Mouse (Mus musculus) cerebellum, postnatal 25 days (tissue): ENCODE results near the gene Epyc.

Source experiments
- DNase-seq, 2 experiments: peaks; one replicate each; pipeline ENCODE4 v3.0.0; 2021; ENCODE audit warnings: mixed read lengths in 2 of 2

The Epyc gene

GRCm38 (mm10) chr10:97643768-97644167 lies at the start of gene Epyc:
TSS of gene Epyc (plus strand) at chr10:97644068.
- no peak for DNase-seq

GRCm38 (mm10) chr10:97595680-97596079 lies 48.2 kb upstream of the Epyc start:
- DNase-seq = no peak

DNA sequence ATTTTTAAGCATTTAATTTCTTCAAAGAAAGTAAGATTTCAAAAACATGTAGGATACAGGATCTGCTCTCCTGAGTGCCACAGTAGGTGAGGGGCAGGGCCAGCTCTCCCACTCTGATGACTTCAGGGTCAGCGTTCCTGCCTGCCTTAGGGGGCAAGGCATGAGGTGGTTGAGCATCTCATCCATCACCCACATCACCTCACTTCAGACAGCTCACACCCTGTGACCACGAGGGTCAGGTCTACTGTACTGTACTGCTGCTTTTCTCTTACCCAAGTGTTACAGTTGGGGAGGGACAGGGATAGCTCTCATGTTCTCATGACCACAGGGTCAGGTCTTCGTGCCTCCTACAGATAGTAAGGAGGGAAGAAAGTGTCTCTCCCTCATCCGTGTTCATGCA lies 42.1 kb upstream of the Epyc start:
- DNase-seq = no peak

- DNase-seq = peak; percentile 82 to 85
Observed at GRCm38 (mm10) chr10:97603256-97603655, 40.6 kb upstream of the Epyc start.

DNA sequence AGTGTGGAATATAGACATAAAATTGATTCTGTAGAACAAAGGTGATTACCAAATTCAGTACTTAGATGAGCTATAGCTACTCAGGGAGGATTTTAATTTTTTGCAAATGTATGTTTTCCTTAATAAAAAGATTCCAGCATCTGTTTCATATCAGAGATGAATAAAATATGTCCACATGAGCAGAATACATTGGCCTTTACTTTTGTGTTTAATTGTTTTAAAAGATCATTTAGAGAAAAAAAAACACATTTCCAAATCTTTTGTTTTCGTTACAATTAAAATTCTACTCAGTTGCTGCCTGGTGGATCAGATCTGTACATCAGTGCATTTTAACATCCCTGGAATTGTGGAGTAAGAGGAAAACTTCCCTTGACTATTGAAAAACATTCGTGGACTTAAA lies 37.3 kb upstream of the Epyc start, which contains the start of gene Kera:
Kera (plus strand) TSS at position 301 of the 400 bp plus-strand sequence.
- no peak for DNase-seq

DNA sequence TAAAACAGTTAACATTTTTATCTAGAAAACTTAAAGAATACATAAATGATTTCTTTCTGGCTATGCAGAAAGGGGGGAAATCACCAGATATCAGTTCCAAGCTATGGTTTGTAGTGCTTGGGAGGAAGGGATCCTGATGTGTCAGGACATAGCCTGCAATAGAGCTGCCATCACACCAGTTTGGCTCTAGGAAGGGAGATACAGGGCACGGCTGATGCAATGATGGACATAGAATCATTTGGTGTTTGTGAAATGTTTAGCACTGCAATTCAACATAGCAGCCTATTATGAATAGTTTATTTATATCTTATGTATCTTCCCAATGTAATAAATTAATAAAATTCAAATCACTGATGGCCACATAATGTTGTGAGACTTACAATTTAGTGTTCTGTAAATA lies 21.5 kb upstream of the Epyc start:
- no peak for DNase-seq

DNA sequence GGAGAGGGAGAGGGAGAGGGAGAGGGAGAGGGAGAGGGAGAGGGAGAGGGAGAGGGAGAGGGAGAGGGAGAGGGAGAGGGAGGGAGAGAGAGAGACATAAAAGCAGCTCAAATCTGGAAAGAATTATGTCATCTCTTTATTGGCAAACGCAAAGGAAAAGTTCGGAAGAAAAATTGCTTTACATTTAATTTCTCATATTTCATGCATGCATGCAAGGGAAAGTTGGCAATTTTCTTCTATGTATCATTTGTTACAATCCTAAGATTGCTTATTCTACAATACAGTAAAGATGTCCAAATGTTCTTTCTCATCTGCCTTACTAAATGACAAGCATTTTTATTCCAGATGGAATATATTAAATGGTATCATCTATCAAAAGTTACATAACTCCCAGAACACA lies 19.5 kb upstream of the Epyc start:
- no peak for DNase-seq

DNA sequence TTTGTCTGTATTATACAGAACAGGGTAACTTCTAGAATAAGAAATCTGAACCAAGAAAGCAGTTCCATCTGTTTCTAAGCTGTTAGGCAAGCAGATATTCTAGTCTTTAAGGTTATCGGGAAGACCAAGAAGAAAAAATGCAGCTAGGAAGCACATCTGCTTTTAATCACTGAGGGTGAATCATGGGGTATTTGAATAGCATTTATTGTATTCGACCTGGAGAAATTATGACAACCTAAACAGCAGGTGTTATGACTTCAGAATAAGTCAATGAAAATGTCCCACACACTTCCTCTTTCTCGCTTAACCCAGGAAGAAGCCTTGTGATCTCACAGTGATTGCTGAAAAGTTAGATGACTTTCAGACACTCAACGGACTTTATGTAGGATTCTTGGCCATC lies 18.8 kb upstream of the Epyc start:
- no peak for DNase-seq

DNA sequence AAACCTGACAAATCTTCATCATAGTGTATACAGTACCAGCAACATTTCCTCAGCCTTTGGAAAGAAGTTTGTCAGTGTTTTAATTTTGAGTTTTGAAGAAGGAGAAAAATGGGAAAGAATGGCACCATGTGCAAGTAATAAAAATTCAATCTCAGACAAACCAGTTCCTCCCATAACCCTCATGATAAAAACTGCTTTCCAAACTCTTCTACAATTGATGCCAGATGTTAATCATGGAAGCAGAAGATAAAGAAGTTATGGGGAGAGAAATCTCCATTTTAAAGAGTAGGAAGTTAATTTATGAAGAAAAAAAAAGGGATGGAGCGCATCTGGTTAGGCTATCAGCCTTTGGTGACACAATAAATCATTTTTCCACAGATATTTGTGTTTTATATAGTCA lies 17.3 kb upstream of the Epyc start:
- no peak for DNase-seq

- no peak for DNase-seq
Observed at GRCm38 (mm10) chr10:97631061-97631460, 12.8 kb upstream of the Epyc start.

GRCm38 (mm10) chr10:97641926-97642325 lies 1.9 kb upstream of the Epyc start:
- no peak for DNase-seq

DNA sequence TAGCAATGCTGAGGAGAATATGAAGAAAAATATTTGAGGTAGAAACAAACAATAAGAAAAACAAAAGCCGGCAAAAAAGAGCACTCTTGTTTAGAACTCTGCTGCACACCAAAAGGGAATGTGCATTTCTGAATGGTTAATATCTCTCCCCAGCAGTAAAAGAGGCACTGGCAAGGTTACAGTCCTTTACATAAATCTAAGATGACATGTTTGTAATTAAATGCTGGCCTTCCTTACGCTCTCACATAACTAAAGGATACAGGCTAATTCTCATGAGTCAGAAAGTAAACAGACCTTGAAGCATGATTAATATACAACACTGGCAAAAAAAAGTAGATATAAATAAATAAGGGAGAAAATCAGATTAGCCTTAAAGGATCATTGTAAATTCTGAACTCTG lies 6.5 kb downstream of the Epyc start:
- DNase-seq = no peak

DNA sequence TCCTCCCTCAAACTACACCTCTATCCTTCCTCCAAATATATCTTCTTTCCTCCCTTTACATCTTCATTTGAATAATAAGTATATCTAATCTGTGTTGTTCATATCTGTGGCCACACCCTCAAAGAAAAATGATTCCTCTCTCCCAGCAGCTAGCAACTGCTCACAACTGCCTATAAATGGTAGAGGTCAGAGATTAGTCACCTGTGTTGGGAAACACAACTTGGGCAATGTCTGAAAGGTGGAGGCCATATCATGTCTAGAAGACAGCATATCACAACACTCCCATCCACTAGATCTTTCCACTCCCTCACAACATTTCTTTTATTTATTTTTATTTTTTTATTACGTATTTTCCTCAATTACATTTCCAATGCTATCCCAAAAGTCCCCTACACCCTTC lies 15.6 kb downstream of the Epyc start:
- DNase-seq = no peak

GRCm38 (mm10) chr10:97668656-97669055 lies 24.8 kb downstream of the Epyc start:
- no peak for DNase-seq

DNA sequence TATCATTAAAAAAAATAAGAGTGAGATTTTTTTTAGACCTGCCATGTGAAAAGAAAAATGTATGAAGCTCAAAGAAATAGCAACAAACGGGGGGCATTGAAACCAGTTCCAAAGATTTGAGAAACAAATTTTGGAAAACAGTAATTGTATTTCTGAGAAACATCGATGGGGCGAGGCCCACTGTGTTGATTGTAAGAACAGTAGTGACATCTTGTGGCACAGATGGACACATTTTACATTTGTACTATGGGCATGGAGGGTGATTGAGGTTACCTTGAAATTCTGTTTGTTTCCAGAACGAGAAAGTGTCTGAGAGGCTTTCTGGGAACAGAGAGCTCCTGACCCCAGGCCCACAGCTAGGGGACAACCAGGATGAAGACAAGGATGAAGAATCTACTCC lies 26.3 kb downstream of the Epyc start:
- DNase-seq = peak; percentile 14 to 38

DNA sequence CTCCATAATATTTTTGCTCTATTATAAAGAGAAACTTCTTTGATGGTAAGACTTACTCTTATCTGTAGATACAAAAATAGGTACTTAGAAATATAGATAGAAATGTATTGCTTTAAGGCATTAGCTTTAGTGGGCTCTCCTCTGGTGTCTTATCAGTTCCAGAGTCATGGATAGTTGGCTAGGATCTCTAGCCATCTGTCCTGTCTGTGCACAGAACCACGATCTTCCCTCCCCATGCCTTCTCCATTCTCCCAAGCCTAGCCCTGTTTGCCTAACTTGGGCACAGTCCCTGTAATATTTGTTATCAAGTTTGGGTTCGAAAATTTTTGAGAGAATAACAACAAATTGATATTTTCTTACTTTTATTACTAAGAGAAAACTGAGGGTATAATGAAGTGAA lies 29.4 kb downstream of the Epyc start:
- DNase-seq = peak in 1 of 2 experiments; percentile 27

DNA sequence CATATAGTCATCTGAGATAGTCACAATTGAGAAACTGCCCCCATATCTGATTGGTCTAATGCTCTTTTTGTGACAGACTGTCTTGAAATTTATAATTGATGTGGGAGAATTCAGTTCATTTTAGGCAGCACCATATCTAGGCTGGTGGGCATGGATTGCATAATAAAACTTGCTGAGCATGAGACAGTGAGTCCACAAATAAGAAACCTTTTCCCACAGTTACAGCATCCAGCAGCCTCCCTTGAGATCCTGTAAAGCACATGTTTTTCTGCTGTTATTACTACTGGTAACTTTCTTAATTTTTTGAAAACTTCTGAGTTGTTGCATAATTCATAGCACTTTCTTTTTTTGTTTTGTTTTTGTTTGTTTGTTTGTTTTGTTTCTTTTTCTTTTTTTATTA lies 39.1 kb downstream of the Epyc start:
- DNase-seq = no peak

DNA sequence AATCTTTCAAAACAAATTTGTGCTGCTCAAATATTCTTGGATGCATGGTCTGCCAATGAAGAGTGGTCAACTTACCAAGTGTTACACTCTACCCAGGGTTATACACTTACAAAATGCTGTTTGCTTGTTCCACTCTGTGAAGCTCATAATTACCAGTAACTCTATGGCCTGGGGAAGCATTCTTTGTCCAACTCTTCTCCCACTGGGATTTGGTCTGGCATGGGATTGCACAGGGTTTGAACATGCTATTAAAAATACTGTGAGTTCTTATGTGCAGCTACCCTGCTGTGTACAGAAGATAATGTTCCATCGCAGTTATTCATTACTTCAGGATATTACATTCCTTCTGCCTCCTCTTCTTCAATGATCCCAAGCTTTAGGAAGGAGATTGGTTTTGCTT lies 43.3 kb downstream of the Epyc start:
- no peak for DNase-seq

GRCm38 (mm10) chr10:97689425-97689824 lies 45.6 kb downstream of the Epyc start:
- DNase-seq = no peak

DNA sequence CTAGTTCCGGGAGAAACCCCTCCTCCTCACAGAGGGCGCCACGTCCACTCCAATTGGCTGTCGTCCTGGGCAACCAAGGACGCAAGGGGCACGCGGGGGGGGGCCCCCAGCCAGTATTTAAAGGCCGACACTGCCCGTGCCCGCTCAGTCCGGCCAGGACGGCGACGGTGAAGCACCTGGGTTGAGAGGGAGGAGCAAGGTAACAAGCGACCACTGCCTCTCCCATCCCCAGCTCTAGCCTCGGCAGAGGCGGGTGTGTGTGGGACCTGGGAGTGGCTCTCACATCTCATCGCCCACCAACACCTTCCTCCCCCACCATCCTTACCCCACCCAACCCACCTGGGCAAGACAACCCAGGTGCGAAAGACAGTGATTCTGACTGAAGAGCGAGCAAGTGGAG lies 49.0 kb downstream of the Epyc start, which contains the start of gene Ccer1:
Ccer1 (plus strand) TSS at position 147 of the 400 bp plus-strand sequence.
- DNase-seq = no peak

GRCm38 (mm10) chr10:97693398-97694135 lies 49.7 kb downstream of the Epyc start:
- no peak for DNase-seq

- no peak for DNase-seq
Observed at GRCm38 (mm10) chr10:97702321-97702720, 58.5 kb downstream of the Epyc start.

- peak in 1 of 2 experiments; percentile 68 for DNase-seq
Observed at GRCm38 (mm10) chr10:97704562-97704961, 60.7 kb downstream of the Epyc start.

DNA sequence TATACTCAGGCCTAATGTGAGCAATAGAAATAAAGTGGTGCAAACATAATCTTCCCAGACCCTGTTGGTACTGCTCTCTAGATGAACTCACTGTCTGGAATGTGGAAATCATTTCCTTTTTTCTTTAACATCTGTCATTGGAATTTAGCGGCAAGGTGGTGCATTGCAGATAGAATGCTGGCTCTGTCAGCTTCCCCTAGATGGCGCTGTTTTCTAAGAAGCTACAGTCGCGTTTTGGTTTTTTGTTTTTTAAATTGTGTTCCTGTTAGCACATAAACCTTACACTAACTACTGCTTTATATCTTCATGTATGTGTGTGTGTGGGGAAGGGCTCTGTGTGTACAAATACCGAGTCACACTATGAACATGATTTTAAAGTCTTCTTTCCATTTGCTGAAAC lies 68.8 kb downstream of the Epyc start:
- DNase-seq = peak; percentile 17 to 52

DNA sequence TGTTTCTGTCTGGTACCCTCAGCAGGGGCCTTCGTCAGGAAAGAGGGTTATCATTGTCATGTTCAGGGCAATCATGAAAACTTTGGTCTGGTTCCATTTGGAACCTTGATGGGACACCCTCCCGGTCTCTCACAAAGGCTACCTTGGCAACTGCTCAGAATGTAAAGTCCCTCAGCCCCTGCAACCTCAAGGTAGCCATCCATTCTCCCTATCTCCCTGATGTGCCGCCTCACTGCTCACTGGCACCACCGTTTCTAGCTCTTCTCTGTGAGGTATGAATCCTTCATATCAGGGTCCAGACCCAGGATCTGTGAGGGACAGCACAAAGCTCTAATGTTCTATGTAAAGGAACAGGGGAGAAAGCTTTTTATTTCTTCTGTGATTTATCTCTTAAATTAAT lies 70.7 kb downstream of the Epyc start:
- no peak for DNase-seq
